In the genomic region with DNA sequence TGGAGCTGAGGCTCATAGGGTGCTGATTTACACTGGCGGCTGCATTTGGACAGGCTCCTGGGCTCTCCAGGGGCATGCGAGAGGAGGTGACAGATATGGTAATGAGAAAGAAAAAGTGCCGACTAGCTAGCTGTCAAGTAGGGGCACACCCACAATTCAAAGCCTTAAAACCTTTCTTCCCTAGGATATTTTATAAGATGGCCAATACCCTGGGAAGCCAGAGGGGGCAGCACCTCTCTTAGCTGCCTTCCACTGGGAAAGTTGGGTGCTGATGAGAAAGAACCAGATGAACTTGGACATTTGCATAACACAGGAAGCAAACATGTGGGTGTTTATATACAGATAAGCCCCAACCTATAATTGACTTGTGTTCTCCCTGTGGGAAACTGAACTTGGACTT, we compare ENCODE assay signal across 12 mouse cellular contexts. TPM values are rescaled to one million over a fixed set of nuclear protein-coding genes. Genes with fewer than 3 reads are reported as not detected.
DNase-seq lines count a peak whose midpoint lies in the region; ATAC-seq and TF ChIP-seq lines count a peak whose summit lies in the region.
"Had no signal": no experiment of that assay in that cellular context is flagged by ENCODE, and none has a peak within 500 bp of the region (broad histone marks: within the 10 kb centered on the region; RNA-seq: fewer than 3 reads in every experiment).

No protein-coding gene starts in this region.

- no peak overlapping the region for H3K27ac ChIP-seq in heart, embryonic 11.5 days (ENCODE audit: low read depth, low read length)
- no peak overlapping the region for H3K27ac ChIP-seq in midbrain, embryonic 11.5 days (ENCODE audit: low read depth, low read length)
- H3K27ac ChIP-seq in midbrain, embryonic 13.5 days, result no peak overlapping the region
- H3K27ac ChIP-seq in midbrain, postnatal 0 days (ENCODE audit: low read depth, low read length), result peak overlapping the region; percentile 68

- no peaks in the 10 kb centered on the region for H3K9me3 ChIP-seq in heart, embryonic 11.5 days (replicated peaks; ENCODE audit: control insufficient read depth, low read length)
- no peaks in the 10 kb centered on the region for H3K9me3 ChIP-seq in midbrain, embryonic 11.5 days (ENCODE audit: control insufficient read depth, low read length)
- H3K9me3 ChIP-seq in midbrain, embryonic 13.5 days, result no peaks in the 10 kb centered on the region
- no peaks in the 10 kb centered on the region for H3K9me3 ChIP-seq in midbrain, postnatal 0 days (ENCODE audit: low read length)

- peak; percentile 70 for TF ChIP-seq CTCF in midbrain, postnatal 0 days (IDR thresholded peaks at IDR 0.05)

- 8% methylated on average over 3 of the region's 3 CpGs for WGBS in heart, embryonic 11.5 days (ENCODE audit: insufficient replicate concordance)
- 16% methylated on average over 3 of the region's 3 CpGs for WGBS in midbrain, embryonic 11.5 days
- WGBS in midbrain, embryonic 13.5 days, result 12% methylated on average over 3 of the region's 3 CpGs
- WGBS in midbrain, postnatal 0 days, result 13% methylated on average over 3 of the region's 3 CpGs

- H3K27me3 ChIP-seq in heart, embryonic 11.5 days (ENCODE audit: control insufficient read depth, insufficient read depth, low read length), result peaks cover 5% of the 10 kb centered on the region; the same call in 1 of the 2 replicates
- no peaks in the 10 kb centered on the region for H3K27me3 ChIP-seq in midbrain, embryonic 11.5 days (ENCODE audit: control insufficient read depth, insufficient read depth, low read length)
- H3K27me3 ChIP-seq in midbrain, embryonic 13.5 days, result no peaks in the 10 kb centered on the region
- no peaks in the 10 kb centered on the region for H3K27me3 ChIP-seq in midbrain, postnatal 0 days (ENCODE audit: insufficient read depth, low read length)

- no peak overlapping the region for H3K4me2 ChIP-seq in heart, embryonic 11.5 days
- no peak overlapping the region for H3K4me2 ChIP-seq in midbrain, embryonic 11.5 days
- H3K4me2 ChIP-seq in midbrain, embryonic 13.5 days (replicated peaks), result no peak overlapping the region
- H3K4me2 ChIP-seq in midbrain, postnatal 0 days (ENCODE audit: low read depth, low read length, poor library complexity, severe bottlenecking), result no peak overlapping the region

- peak; percentile 23 for DNase-seq in heart, postnatal 4 days
- peak; percentile 83 for DNase-seq in midbrain, embryonic 11.5 days (ENCODE audit: low spot score, missing footprints)
- DNase-seq in ZHBTc4 (ENCODE audit: low read depth, low spot score), result peak; percentile 84
- DNase-seq in midbrain, postnatal 0 days (ENCODE audit: low spot score), result peak; percentile 36
- no peak for DNase-seq in adrenal gland, adult 2 months
- DNase-seq in ovary, postnatal 10 days (ENCODE audit: low spot score), result no peak
- DNase-seq: cerebellum, postnatal 36 days; gastrocnemius, postnatal 10 days had no signal

- H3K4me3 ChIP-seq in heart, embryonic 11.5 days (ENCODE audit: low read depth, low read length), result no peak overlapping the region
- no peak overlapping the region for H3K4me3 ChIP-seq in midbrain, embryonic 11.5 days (ENCODE audit: low read depth, low read length)
- no peak overlapping the region for H3K4me3 ChIP-seq in midbrain, embryonic 13.5 days (replicated peaks)
- H3K4me3 ChIP-seq in midbrain, postnatal 0 days (ENCODE audit: low read depth, low read length), result no peak overlapping the region

- no peak overlapping the region for H3K9ac ChIP-seq in heart, embryonic 11.5 days (ENCODE audit: low read depth, low read length)
- H3K9ac ChIP-seq in midbrain, embryonic 11.5 days (ENCODE audit: low read length), result no peak overlapping the region
- H3K9ac ChIP-seq in midbrain, embryonic 13.5 days (replicated peaks), result no peak overlapping the region
- no peak overlapping the region for H3K9ac ChIP-seq in midbrain, postnatal 0 days (replicated peaks; ENCODE audit: low read length, poor library complexity, severe bottlenecking)

- no peaks in the 10 kb centered on the region for H3K36me3 ChIP-seq in heart, embryonic 11.5 days (ENCODE audit: control insufficient read depth, insufficient read depth, low read length)
- H3K36me3 ChIP-seq in midbrain, embryonic 11.5 days (ENCODE audit: control insufficient read depth, insufficient read depth, low read length), result no peaks in the 10 kb centered on the region
- no peaks in the 10 kb centered on the region for H3K36me3 ChIP-seq in midbrain, embryonic 13.5 days
- no peaks in the 10 kb centered on the region for H3K36me3 ChIP-seq in midbrain, postnatal 0 days (ENCODE audit: insufficient read depth, low read length)

- no peaks in the 10 kb centered on the region for H3K4me1 ChIP-seq in heart, embryonic 11.5 days (ENCODE audit: control insufficient read depth, insufficient read depth, low read length)
- no peaks in the 10 kb centered on the region for H3K4me1 ChIP-seq in midbrain, embryonic 11.5 days (ENCODE audit: control insufficient read depth, insufficient read depth, low read length)
- H3K4me1 ChIP-seq in midbrain, embryonic 13.5 days (replicated peaks), result no peaks in the 10 kb centered on the region
- no peaks in the 10 kb centered on the region; the same call in 1 of the 2 replicates for H3K4me1 ChIP-seq in midbrain, postnatal 0 days (ENCODE audit: insufficient read depth, low read length)

- no peak for ATAC-seq in heart, embryonic 11.5 days (replicated peaks; ENCODE audit: insufficient number of reproducible peaks, low FRiP score, low TSS enrichment)
- ATAC-seq in midbrain, embryonic 11.5 days (ENCODE audit: low FRiP score), result no peak
- ATAC-seq in midbrain, embryonic 13.5 days, result no peak
- ATAC-seq in midbrain, postnatal 0 days (ENCODE audit: low FRiP score), result no peak

RNA-seq across cellular contexts. Expression of gene Krt28, which starts 5.5 kb away (rescaled TPM):
- total RNA-seq in heart, postnatal 4 days (2021), result not detected
- 0.16 TPM in 1 of 2 replicates, not detected in the other for polyA plus RNA-seq in heart, embryonic 11.5 days (2014; fragmentation: Nextera tagmentation; extraction: Ambion mirVana)
- 0.26 and 0.61 TPM in 2 replicates for polyA plus RNA-seq in midbrain, embryonic 11.5 days (2014; fragmentation: Nextera tagmentation; extraction: Ambion mirVana)
- 0.15 and 0.22 TPM in 2 replicates for polyA plus RNA-seq in midbrain, embryonic 13.5 days (2015; fragmentation: Nextera tagmentation; extraction: Ambion mirVana)
- total RNA-seq in midbrain, postnatal 0 days (2014; rRNA removed), result 0.93 TPM in 1 of 2 replicates, not detected in the other
- 0.33 and 0.66 TPM in 2 replicates for polyA plus RNA-seq in midbrain, postnatal 0 days (2015; fragmentation: Nextera tagmentation; extraction: Ambion mirVana)
- not detected for total RNA-seq in adrenal gland, adult 2 months (2021)
- not detected in 2 replicates for polyA plus RNA-seq in adrenal gland, adult 2 months (2012; rRNA removed)

RNA-seq across cellular contexts. Expression of gene Krt27, which starts 18.3 kb away (rescaled TPM):
- not detected for total RNA-seq in heart, postnatal 4 days (2021)
- not detected in 2 replicates for polyA plus RNA-seq in heart, embryonic 11.5 days (2014; fragmentation: Nextera tagmentation; extraction: Ambion mirVana)
- not detected in 2 replicates for polyA plus RNA-seq in midbrain, embryonic 11.5 days (2014; fragmentation: Nextera tagmentation; extraction: Ambion mirVana)
- polyA plus RNA-seq in midbrain, embryonic 13.5 days (2015; fragmentation: Nextera tagmentation; extraction: Ambion mirVana), result not detected in 2 replicates
- total RNA-seq in midbrain, postnatal 0 days (2014; rRNA removed), result 1.0 TPM in 1 of 2 replicates, not detected in the other
- 0.22 and 0.28 TPM in 2 replicates for polyA plus RNA-seq in midbrain, postnatal 0 days (2015; fragmentation: Nextera tagmentation; extraction: Ambion mirVana)
- total RNA-seq in adrenal gland, adult 2 months (2021), result not detected
- not detected in 2 replicates for polyA plus RNA-seq in adrenal gland, adult 2 months (2012; rRNA removed)
- total RNA-seq: gastrocnemius, postnatal 10 days had no signal
- polyA plus RNA-seq: large intestine, adult 2 months; lung, embryonic 16.5 days had no signal

RNA-seq across cellular contexts. Expression of gene Krt10, which starts 19.9 kb away (rescaled TPM):
- 1 to 10 TPM; 8.6 to 9.5 TPM for total RNA-seq in heart, postnatal 4 days (2021)
- 12.9 and 14.9 TPM in 2 replicates for polyA plus RNA-seq in heart, embryonic 11.5 days (2014; fragmentation: Nextera tagmentation; extraction: Ambion mirVana)
- polyA plus RNA-seq in midbrain, embryonic 11.5 days (2014; fragmentation: Nextera tagmentation; extraction: Ambion mirVana), result 31.6 and 38.3 TPM in 2 replicates
- polyA plus RNA-seq in midbrain, embryonic 13.5 days (2015; fragmentation: Nextera tagmentation; extraction: Ambion mirVana), result 36.3 and 36.8 TPM in 2 replicates
- 6.7 and 18.3 TPM in 2 replicates for total RNA-seq in midbrain, postnatal 0 days (2014; rRNA removed)
- 35.7 and 39.2 TPM in 2 replicates for polyA plus RNA-seq in midbrain, postnatal 0 days (2015; fragmentation: Nextera tagmentation; extraction: Ambion mirVana)
- total RNA-seq in adrenal gland, adult 2 months (2021), result 1 to 10 TPM; 5.5 to 5.8 TPM
- polyA plus RNA-seq in adrenal gland, adult 2 months (2012; rRNA removed), result 0.43 and 0.56 TPM in 2 replicates

RNA-seq across cellular contexts. Expression of gene Krt26, which starts 31.5 kb away (rescaled TPM):
- total RNA-seq in heart, postnatal 4 days (2021), result not detected
- polyA plus RNA-seq in heart, embryonic 11.5 days (2014; fragmentation: Nextera tagmentation; extraction: Ambion mirVana), result not detected in 2 replicates
- polyA plus RNA-seq in midbrain, embryonic 11.5 days (2014; fragmentation: Nextera tagmentation; extraction: Ambion mirVana), result 0.68 and 0.94 TPM in 2 replicates
- polyA plus RNA-seq in midbrain, embryonic 13.5 days (2015; fragmentation: Nextera tagmentation; extraction: Ambion mirVana), result 0.30 and 0.39 TPM in 2 replicates
- 0.11 and 1.2 TPM in 2 replicates for total RNA-seq in midbrain, postnatal 0 days (2014; rRNA removed)
- polyA plus RNA-seq in midbrain, postnatal 0 days (2015; fragmentation: Nextera tagmentation; extraction: Ambion mirVana), result 0.46 and 0.54 TPM in 2 replicates
- total RNA-seq in adrenal gland, adult 2 months (2021), result not detected
- polyA plus RNA-seq in adrenal gland, adult 2 months (2012; rRNA removed), result not detected in 2 replicates
- total RNA-seq: gastrocnemius, postnatal 10 days had no signal
- polyA plus RNA-seq: large intestine, adult 2 months; lung, embryonic 16.5 days had no signal

RNA-seq across cellular contexts. Expression of gene Krt25, which starts 46.5 kb away (rescaled TPM):
- total RNA-seq in heart, postnatal 4 days (2021), result under 1 TPM; 0.14 to 0.31 TPM
- not detected in 2 replicates for polyA plus RNA-seq in heart, embryonic 11.5 days (2014; fragmentation: Nextera tagmentation; extraction: Ambion mirVana)
- not detected in 2 replicates for polyA plus RNA-seq in midbrain, embryonic 11.5 days (2014; fragmentation: Nextera tagmentation; extraction: Ambion mirVana)
- polyA plus RNA-seq in midbrain, embryonic 13.5 days (2015; fragmentation: Nextera tagmentation; extraction: Ambion mirVana), result 0.17 TPM in 1 of 2 replicates, not detected in the other
- 0.11 and 0.19 TPM in 2 replicates for total RNA-seq in midbrain, postnatal 0 days (2014; rRNA removed)
- 0.29 and 0.54 TPM in 2 replicates for polyA plus RNA-seq in midbrain, postnatal 0 days (2015; fragmentation: Nextera tagmentation; extraction: Ambion mirVana)
- not detected for total RNA-seq in adrenal gland, adult 2 months (2021)
- polyA plus RNA-seq in adrenal gland, adult 2 months (2012; rRNA removed), result not detected in 2 replicates
- polyA plus RNA-seq: large intestine, adult 2 months; lung, embryonic 16.5 days had no signal

Comparison
In these comparisons a context has a peak if more than half of its experiments do, and no peak if none do; other contexts are left out.
1. DNase-seq: peak in heart, postnatal 4 days (single experiment), midbrain, embryonic 11.5 days (single experiment), ZHBTc4 (single experiment) and midbrain, postnatal 0 days (single experiment); none in adrenal gland, adult 2 months (single experiment) and ovary, postnatal 10 days (single experiment).